Mouse (Mus musculus) lung, postnatal 0 days (tissue): ENCODE data around the gene 4931428L18Rik.

ENCODE experiments used
- CTCF ChIP-seq: IDR thresholded peaks from 2 replicates; pipeline ENCODE4 v1.5.1; 2016; ENCODE audit warnings: antibody characterized with exemption, mild to moderate bottlenecking
- EP300 ChIP-seq: IDR thresholded peaks from 2 replicates; pipeline ENCODE4 v1.6.1; 2016; ENCODE audit warnings: antibody characterized with exemption, mild to moderate bottlenecking, control low read depth

- TF ChIP-seq CTCF (peak; percentile 78), EP300 (no peak)
Measured at GRCm38 (mm10) chr1:31210144-31210543, 12.3 kb downstream of the 4931428L18Rik start.
